Mouse (Mus musculus): Measurements from ENCODE around the gene Shank2. TPM values are rescaled to one million over a fixed set of nuclear protein-coding genes. Genes with fewer than 3 reads are reported as not detected.

The Shank2 gene
- polyA plus RNA-seq, 1 experiment = 2.0 TPM

DNA sequence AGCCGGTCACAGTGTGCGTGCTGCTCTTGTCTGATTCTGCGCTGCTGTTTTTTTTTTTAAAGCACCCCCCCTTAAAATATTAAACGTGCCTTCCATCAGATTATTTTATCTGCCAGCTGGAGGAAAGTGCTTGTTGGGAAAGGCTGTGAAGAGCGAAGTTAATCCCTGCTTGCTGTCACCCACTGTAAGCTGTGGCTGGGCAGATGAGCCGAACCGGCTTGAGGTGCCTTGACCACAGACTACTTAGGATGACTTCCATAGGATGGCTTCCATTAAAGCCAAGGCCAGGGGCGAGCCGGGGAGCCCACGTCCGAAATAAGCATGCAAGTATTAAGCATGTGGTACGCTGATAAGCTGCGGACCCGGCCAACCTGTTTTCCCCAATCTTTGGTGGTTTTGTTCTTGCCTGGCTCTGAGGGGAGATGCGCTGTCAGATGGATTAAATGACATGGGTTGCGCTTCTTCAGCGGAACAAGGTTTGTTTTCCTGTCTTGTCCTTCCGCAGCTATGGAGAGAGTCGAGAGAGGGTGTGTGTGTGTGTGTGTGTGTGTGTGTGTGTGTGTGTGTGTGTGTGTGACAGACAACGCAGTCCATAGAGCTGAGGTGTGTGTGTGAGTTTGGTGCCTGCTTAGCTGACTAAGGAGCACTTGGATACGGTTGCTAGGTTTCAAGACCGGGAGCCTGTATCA, 131.1 kb downstream of the Shank2 start:
- WGBS = 79% methylated on average over 22 of the region's 22 CpGs
- H3K27ac ChIP-seq (ENCODE audit: control insufficient read depth, insufficient read depth, low read depth, low read length, poor library complexity) = no peak overlapping the region
- H3K4me3 ChIP-seq (replicated peaks; ENCODE audit: control insufficient read depth, low read depth, low read length) = no peak overlapping the region
- H3K4me1 ChIP-seq (ENCODE audit: control insufficient read depth, insufficient read depth, low read length) = no peaks in the 10 kb centered on the region
- TF ChIP-seq POLR2A (IDR thresholded peaks at IDR 0.05; ENCODE audit: borderline replicate concordance, control insufficient read depth, low read depth, low read length) = no peak

DNA sequence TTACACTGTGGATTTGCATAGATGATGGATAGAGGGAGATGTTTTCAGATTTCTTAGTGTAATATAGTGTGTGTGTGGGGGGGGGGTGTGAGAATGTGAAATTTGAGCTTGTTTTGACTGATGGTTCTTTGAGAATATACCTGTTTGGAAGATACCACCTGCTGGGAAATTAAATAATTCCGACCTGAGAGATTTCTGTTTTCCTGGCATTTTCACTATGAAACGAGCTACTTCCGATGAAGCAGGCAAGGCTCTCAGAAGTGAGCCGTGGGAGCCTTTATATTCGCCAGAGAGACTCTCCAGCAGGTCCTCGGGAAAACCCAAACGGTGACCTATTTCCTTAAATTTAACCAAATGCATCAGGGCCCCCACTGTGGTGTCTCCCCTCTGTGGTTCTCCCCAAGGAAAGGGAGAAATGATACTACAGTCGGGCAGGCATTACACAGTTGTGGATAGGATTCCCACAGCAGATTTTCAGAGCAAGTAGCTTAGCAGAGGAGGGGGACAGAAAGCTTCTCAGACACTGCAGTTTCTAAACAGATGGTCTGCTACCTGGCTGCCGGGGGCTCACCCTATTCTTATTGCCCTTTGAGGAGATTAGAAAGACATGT, 131.8 kb downstream of the Shank2 start:
- no peak for TF ChIP-seq CTCF (IDR thresholded peaks at IDR 0.05; ENCODE audit: control insufficient read depth, insufficient read depth, low read length)
- no peak for TF ChIP-seq POLR2A (IDR thresholded peaks at IDR 0.05; ENCODE audit: borderline replicate concordance, control insufficient read depth, low read depth, low read length)
- WGBS = 62% methylated on average over 9 of the region's 9 CpGs
- Histone ChIP-seq H3K4me3 (replicated peaks; ENCODE audit: control insufficient read depth, low read depth, low read length) (no peak overlapping the region), H3K4me1 (ENCODE audit: control insufficient read depth, insufficient read depth, low read length) (no peaks in the 10 kb centered on the region), H3K27ac (ENCODE audit: control insufficient read depth, insufficient read depth, low read depth, low read length, poor library complexity) (no peak overlapping the region)

DNA sequence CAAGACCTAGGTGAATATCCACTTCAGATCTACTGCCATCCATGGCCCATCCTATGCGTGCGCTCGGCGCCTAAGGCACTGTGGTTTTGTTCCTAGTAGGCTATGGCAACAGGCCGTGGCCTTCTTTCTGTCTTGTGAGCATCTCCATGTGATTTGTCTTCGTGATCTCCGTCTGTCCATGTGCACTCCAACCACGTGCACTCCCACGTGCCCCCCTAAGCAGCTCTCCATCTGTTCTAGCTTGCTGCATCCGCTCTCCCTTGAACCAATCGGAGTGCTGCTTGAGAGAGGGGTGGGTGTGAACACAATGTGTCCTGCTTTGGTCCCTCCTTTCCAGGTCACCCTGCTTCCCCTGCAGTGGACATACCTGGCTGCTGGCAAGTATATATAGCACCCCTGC, 133.0 kb downstream of the Shank2 start:
- TF ChIP-seq POLR2A (IDR thresholded peaks at IDR 0.05; ENCODE audit: borderline replicate concordance, control insufficient read depth, low read depth, low read length) (no peak), CTCF (IDR thresholded peaks at IDR 0.05; ENCODE audit: control insufficient read depth, insufficient read depth, low read length) (no peak)
- Histone ChIP-seq H3K4me1 (ENCODE audit: control insufficient read depth, insufficient read depth, low read length) (no peaks in the 10 kb centered on the region), H3K27ac (ENCODE audit: control insufficient read depth, insufficient read depth, low read depth, low read length, poor library complexity) (no peak overlapping the region), H3K4me3 (replicated peaks; ENCODE audit: control insufficient read depth, low read depth, low read length) (no peak overlapping the region)
- WGBS = 87% methylated on average over 11 of the region's 11 CpGs

DNA sequence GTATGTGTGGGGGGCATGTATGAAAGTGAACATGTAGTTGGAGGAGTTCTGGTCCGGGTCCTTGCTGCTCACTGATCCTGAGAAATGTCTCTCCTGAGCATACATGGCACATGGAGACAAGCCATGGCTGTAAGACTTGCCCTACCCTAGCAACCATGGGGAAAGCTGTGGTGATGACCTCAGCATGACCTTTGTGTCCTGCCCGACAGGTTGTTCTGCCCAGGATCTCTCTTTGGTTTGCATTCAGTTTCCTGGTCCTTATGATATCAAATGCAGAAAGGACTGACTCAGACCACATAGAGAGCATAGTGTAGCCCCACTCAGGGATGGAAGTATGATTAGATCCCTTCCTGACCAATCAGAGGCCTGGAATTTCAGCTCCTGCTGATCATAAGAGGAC, 136.1 kb downstream of the Shank2 start:
- no peak overlapping the region for H3K27ac ChIP-seq (ENCODE audit: control insufficient read depth, insufficient read depth, low read depth, low read length, poor library complexity)
- no peak overlapping the region for H3K4me3 ChIP-seq (replicated peaks; ENCODE audit: control insufficient read depth, low read depth, low read length)
- no peaks in the 10 kb centered on the region for H3K4me1 ChIP-seq (ENCODE audit: control insufficient read depth, insufficient read depth, low read length)
- WGBS = 72% methylated on average over 2 of the region's 2 CpGs
- no peak for TF ChIP-seq CTCF (IDR thresholded peaks at IDR 0.05; ENCODE audit: control insufficient read depth, insufficient read depth, low read length)
- TF ChIP-seq POLR2A (IDR thresholded peaks at IDR 0.05; ENCODE audit: borderline replicate concordance, control insufficient read depth, low read depth, low read length) = no peak

DNA sequence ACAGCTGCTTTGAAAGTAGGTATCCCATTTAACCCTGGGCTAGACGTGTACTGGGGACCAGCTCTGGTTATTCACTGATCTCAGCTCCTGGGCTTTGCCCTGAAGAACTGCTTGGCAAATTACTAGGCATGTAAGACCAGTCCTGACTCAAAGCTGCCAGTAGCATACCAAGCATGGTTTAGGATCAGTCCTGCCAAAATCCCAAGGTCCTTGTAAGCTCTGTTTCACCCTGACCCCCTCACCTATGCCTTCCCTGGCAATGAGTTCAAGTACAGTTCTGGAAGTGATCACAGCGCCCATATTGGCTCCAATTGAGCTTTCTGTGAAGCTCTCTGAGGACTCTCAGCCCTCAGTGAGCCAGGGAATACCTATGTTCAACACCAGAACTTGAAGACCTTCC, 136.7 kb downstream of the Shank2 start:
- Histone ChIP-seq H3K4me3 (replicated peaks; ENCODE audit: control insufficient read depth, low read depth, low read length) (no peak overlapping the region), H3K27ac (ENCODE audit: control insufficient read depth, insufficient read depth, low read depth, low read length, poor library complexity) (no peak overlapping the region), H3K4me1 (ENCODE audit: control insufficient read depth, insufficient read depth, low read length) (no peaks in the 10 kb centered on the region)
- WGBS = 61% methylated on average over 2 of the region's 2 CpGs
- TF ChIP-seq CTCF (IDR thresholded peaks at IDR 0.05; ENCODE audit: control insufficient read depth, insufficient read depth, low read length) (no peak), POLR2A (IDR thresholded peaks at IDR 0.05; ENCODE audit: borderline replicate concordance, control insufficient read depth, low read depth, low read length) (no peak)

DNA sequence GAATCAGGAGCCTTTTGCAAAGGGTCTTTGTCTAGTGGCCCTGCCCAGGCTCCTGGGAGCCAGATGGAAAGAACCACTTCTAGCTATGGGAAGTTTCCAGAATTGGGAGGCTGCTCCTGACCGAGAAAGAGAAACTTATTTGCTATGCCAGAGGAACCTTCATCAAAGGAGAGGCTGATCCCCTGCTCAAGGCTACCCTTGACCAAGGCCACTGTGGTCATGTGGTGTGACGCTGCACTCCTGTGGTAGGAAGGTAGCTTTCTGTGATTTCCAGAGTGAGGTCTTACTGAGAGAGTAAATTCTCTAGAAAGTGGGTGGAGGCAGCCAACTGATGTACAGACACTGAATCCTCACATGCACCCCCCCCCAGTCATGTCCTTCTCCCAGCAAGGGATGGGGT, 138.0 kb downstream of the Shank2 start:
- H3K27ac ChIP-seq (ENCODE audit: control insufficient read depth, insufficient read depth, low read depth, low read length, poor library complexity) = no peak overlapping the region
- H3K4me3 ChIP-seq (replicated peaks; ENCODE audit: control insufficient read depth, low read depth, low read length) = no peak overlapping the region
- H3K4me1 ChIP-seq (ENCODE audit: control insufficient read depth, insufficient read depth, low read length) = no peaks in the 10 kb centered on the region
- TF ChIP-seq POLR2A (IDR thresholded peaks at IDR 0.05; ENCODE audit: borderline replicate concordance, control insufficient read depth, low read depth, low read length) (no peak), CTCF (IDR thresholded peaks at IDR 0.05; ENCODE audit: control insufficient read depth, insufficient read depth, low read length) (no peak)
- WGBS = 66% methylated on average over 2 of the region's 2 CpGs

DNA sequence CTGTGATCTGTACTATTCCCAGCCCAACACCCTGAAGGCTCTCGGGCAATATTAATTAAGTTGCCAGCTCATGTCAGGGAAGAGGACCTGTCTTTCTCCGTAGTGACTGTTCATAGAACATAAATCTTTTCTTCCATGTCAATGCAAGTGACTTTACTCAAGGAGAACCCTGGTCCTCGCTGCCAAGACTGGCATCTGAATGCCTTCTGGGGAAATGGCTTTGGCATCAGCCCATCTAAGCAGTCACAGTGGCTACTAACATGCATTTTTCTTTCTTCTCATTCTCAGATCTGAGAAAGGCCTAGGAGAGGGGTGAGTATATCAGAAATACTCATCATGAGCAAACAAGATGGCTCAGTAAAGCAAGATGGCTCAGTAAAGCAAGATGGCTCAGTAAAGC, 138.7 kb downstream of the Shank2 start:
- Histone ChIP-seq H3K4me1 (ENCODE audit: control insufficient read depth, insufficient read depth, low read length) (no peaks in the 10 kb centered on the region), H3K4me3 (replicated peaks; ENCODE audit: control insufficient read depth, low read depth, low read length) (no peak overlapping the region), H3K27ac (ENCODE audit: control insufficient read depth, insufficient read depth, low read depth, low read length, poor library complexity) (no peak overlapping the region)
- no peak for TF ChIP-seq CTCF (IDR thresholded peaks at IDR 0.05; ENCODE audit: control insufficient read depth, insufficient read depth, low read length)
- WGBS = 62% methylated on average over 3 of the region's 3 CpGs

DNA sequence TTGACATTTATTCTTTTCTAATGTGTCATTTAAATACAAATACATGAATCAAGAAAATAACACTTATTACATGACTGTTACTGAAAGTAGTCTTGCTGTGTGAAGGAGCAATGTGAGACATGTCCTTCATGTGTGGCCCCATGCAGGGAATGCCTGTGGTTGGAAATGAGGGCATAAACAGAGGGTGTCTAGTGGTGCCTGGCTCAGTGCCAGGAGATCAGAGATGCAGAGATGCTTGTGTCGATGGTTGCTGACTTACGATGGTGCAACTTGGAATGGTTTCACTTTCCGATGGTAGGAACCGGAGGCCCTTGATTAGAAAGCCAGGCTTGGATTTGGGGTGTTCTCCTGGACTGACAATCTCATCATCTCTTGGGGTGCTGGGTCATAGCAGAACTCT, 140.3 kb downstream of the Shank2 start:
- TF ChIP-seq CTCF (IDR thresholded peaks at IDR 0.05; ENCODE audit: control insufficient read depth, insufficient read depth, low read length) = no peak
- no peak for TF ChIP-seq POLR2A (IDR thresholded peaks at IDR 0.05; ENCODE audit: borderline replicate concordance, control insufficient read depth, low read depth, low read length)
- Histone ChIP-seq H3K4me1 (ENCODE audit: control insufficient read depth, insufficient read depth, low read length) (no peaks in the 10 kb centered on the region), H3K27ac (ENCODE audit: control insufficient read depth, insufficient read depth, low read depth, low read length, poor library complexity) (no peak overlapping the region), H3K4me3 (replicated peaks; ENCODE audit: control insufficient read depth, low read depth, low read length) (no peak overlapping the region)
- 77% methylated on average over 4 of the region's 4 CpGs for WGBS

DNA sequence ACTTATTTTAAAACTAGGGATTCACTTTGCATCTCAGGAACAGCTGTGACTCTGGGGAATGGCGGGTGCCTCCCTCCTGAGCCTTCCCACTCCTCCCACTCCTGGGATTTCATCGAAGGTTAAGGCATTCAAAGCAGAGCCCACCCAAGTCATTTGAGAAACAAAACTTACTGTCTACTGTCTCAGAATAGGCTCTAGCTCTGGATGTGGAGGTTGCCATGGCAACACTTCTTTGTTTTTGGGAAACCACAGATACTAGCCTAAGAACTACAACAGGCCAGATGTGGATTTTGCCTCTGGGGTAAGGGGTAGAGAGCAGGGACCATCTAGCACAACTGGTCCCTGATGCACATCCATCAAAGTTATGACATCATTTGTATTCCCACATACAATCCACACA, 142.2 kb downstream of the Shank2 start:
- H3K4me1 ChIP-seq (ENCODE audit: control insufficient read depth, insufficient read depth, low read length) = no peaks in the 10 kb centered on the region
- 60% methylated on average over 2 of the region's 2 CpGs for WGBS
- no peak overlapping the region for H3K4me3 ChIP-seq (replicated peaks; ENCODE audit: control insufficient read depth, low read depth, low read length)
- H3K27ac ChIP-seq (ENCODE audit: control insufficient read depth, insufficient read depth, low read depth, low read length, poor library complexity) = no peak overlapping the region
- TF ChIP-seq CTCF (IDR thresholded peaks at IDR 0.05; ENCODE audit: control insufficient read depth, insufficient read depth, low read length) (no peak), POLR2A (IDR thresholded peaks at IDR 0.05; ENCODE audit: borderline replicate concordance, control insufficient read depth, low read depth, low read length) (no peak)

Data from bone marrow, adult 2 months (tissue).